Mouse (Mus musculus): ENCODE results near the gene Tgif1.

Tgif1 gene

GRCm38 (mm10) chr17:70807885-70808284, 45.5 kb downstream of the Tgif1 start:
- no peak for DNase-seq (ENCODE audit: low read depth, low spot score)

GRCm38 (mm10) chr17:70806600-70806999, 46.7 kb downstream of the Tgif1 start:
- DNase-seq (ENCODE audit: low read depth, low spot score), result no peak

- no peak for DNase-seq (ENCODE audit: low read depth, low spot score)
Measured at GRCm38 (mm10) chr17:70805866-70806265, 47.5 kb downstream of the Tgif1 start.

- DNase-seq (ENCODE audit: low read depth, low spot score), result no peak
Measured at GRCm38 (mm10) chr17:70802022-70802421, 51.3 kb downstream of the Tgif1 start.

- DNase-seq (ENCODE audit: low read depth, low spot score), result no peak
Measured at GRCm38 (mm10) chr17:70799266-70799665, 54.1 kb downstream of the Tgif1 start.

- DNase-seq (ENCODE audit: low read depth, low spot score), result no peak
Measured at GRCm38 (mm10) chr17:70797773-70798045, 55.6 kb downstream of the Tgif1 start.

- no peak for DNase-seq (ENCODE audit: low read depth, low spot score)
Measured at GRCm38 (mm10) chr17:70796940-70797772, 56.2 kb downstream of the Tgif1 start.

- DNase-seq (ENCODE audit: low read depth, low spot score), result no peak
Measured at GRCm38 (mm10) chr17:70795196-70795595, 58.1 kb downstream of the Tgif1 start.

- DNase-seq (ENCODE audit: low read depth, low spot score), result no peak
Measured at GRCm38 (mm10) chr17:70794722-70795121, 58.6 kb downstream of the Tgif1 start.

- no peak for DNase-seq (ENCODE audit: low read depth, low spot score)
Measured at GRCm38 (mm10) chr17:70794291-70794690, 59.1 kb downstream of the Tgif1 start.

Measured in WW6 (cell line).